Mouse (Mus musculus) Patski (cell line): ENCODE data around the gene Zc3h10. TPM values are rescaled to one million over a fixed set of nuclear protein-coding genes. Genes with fewer than 3 reads are reported as not detected.

Source experiments
- ATAC-seq: fragments of 100-300 bp; one replicate; pipeline ENCODE4 v1.8.0; 2021
- CTCF ChIA-PET: fragments of 350-600 bp; sonication (Branson Sonifier 250); formaldehyde crosslinking; loops from one replicate; lab custom pipeline; 2022; ENCODE audit warnings: inconsistent platforms; lab: Charles Lee
- POLR2A ChIA-PET: fragments of 350-600 bp; sonication (Branson Sonifier 250); formaldehyde crosslinking; loops from one replicate; lab custom pipeline; 2022; ENCODE audit warnings: antibody characterized with exemption, inconsistent platforms; lab: Charles Lee
- DNase-seq: peaks from one replicate; pipeline ENCODE4 v3.0.0-alpha.2; 2011; ENCODE audit warnings: low read depth, low spot score
- H3K27me3 ChIP-seq: fragments of 371-371 bp; one replicate; pipeline ENCODE4 v1.5.1; 2021
- CTCF ChIP-seq: fragments of 100-300 bp; IDR thresholded peaks from one replicate; pipeline ENCODE4 v1.5.1; 2021
- in situ Hi-C: fragments of 300-500 bp; cut with MboI; formaldehyde crosslinking; loops from 3 replicates; pipeline ENCODE4 v1.11.1; 2018; ENCODE audit warnings: low pct_unique_long_range_greater_than_20kb, mixed read lengths
- polyA plus RNA-seq: library from polyadenylated mRNA; unstranded; gene quantifications from one replicate; pipeline ENCODE4 v1.2.3, GENCODE M21; 2021

The Zc3h10 gene
- polyA plus RNA-seq, 1 experiment from 2014 or later, result 16.8 TPM

DNA sequence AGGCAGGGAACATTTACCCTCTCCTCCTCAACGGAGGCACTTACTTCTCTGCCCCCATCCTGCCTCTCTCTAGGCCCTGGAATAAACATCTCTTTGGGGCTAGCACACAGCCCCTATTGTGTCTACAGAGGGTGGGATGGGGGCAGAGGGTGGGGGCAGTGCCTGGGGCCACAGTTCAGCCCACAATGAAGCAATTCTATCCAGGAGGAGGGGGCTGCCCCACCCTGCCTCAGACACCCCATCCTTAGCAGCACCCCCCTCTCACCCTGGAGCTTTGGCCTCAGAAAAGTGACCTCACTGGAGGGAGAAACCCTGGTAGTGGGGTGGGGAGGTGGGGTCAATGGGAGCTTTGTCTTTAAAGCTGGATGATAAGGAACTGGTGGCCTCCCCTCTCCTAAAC, 39.0 kb upstream of the Zc3h10 start:
- in situ Hi-C loops, result no loop called here
- ChIA-PET CTCF (interaction anchor here (1.2 kb wide), 1 partner anchor 51 kb away, joined by 3 read pairs; no protein-coding TSS in a partner anchor), POLR2A (no interaction called here)
- ATAC-seq, result no peak
- peaks cover 5% of the 10 kb centered on the region for H3K27me3 ChIP-seq
- DNase-seq, result no peak
- TF ChIP-seq CTCF, result no peak

DNA sequence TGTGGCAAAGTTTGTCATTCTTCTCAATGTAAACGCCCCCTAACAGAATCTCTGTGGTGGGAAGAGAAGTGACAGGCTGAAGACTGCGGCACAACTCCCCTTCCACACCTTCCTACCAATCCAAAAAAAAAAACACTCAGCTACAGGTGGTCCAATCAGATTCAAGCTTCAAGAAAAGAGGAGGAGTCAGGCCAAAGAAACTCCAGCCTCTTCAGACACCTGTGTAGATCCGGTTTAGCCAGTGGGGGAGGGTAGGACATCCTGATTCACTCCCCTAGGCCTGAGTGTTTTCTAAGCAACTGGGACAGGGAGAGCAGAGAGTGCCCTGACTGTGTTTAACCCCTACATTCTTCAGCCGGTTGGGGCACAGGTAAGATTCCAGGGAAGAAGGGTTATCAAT, 36.8 kb upstream of the Zc3h10 start:
- ChIA-PET POLR2A (no interaction called here), CTCF (interaction anchor here (0.9 kb wide), 1 partner anchor 10 kb away, joined by 3 read pairs; no protein-coding TSS in a partner anchor)
- ATAC-seq (no peak), DNase-seq (no peak)
- in situ Hi-C loops, result no loop called here
- TF ChIP-seq CTCF, result no peak
- peaks cover 5% of the 10 kb centered on the region for H3K27me3 ChIP-seq

DNA sequence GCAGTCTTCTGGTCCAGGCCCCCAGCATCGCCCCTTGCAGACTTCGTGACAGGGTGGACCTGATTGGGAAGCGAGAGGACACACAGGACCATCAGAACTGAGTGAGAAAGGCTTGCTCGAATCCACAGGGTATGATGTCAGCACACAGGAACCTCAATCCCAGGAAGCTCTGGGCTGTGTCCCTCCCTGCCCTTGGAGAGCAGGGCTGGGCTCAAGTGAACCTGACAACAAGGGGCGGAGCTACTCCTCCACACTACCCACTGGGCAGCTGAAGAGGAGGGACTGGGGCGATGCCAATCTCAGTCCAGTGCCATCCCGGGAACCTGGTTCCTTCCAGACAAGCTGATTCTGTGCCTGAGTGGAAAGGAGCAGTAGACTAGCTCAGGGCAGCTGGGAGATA, 36.1 kb upstream of the Zc3h10 start:
- ChIA-PET POLR2A (no interaction called here), CTCF (interaction anchor here (0.9 to 1.2 kb wide), 2 partner anchors 10 to 11 kb away, joined by 3 to 5 read pairs; no protein-coding TSS in a partner anchor)
- in situ Hi-C loops, result no loop called here
- TF ChIP-seq CTCF, result no peak
- peak; percentile 6 for DNase-seq
- ATAC-seq, result peak; percentile 78
- peaks cover 3% of the 10 kb centered on the region for H3K27me3 ChIP-seq

DNA sequence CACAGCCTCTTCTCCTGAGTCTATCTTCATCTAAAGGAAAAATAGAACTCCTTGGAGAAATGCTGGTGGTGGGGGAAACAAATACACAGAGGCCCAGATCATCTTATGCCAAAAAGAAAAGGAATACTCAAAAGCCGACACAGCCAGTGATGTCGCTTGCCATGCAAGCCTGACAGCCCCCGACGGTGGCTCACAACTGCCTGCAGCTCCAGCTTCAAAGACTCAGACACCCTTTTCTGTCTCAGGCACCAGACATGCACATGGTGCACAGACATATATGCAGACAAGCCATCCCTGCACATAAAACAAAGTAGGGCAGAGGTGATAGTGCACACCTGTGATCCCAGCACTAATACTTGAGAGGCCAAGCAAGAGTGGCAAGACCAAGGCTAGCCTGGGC, 32.2 kb upstream of the Zc3h10 start:
- no peak for ATAC-seq
- POLR2A ChIA-PET, result no interaction called here
- in situ Hi-C loops, result no loop called here

DNA sequence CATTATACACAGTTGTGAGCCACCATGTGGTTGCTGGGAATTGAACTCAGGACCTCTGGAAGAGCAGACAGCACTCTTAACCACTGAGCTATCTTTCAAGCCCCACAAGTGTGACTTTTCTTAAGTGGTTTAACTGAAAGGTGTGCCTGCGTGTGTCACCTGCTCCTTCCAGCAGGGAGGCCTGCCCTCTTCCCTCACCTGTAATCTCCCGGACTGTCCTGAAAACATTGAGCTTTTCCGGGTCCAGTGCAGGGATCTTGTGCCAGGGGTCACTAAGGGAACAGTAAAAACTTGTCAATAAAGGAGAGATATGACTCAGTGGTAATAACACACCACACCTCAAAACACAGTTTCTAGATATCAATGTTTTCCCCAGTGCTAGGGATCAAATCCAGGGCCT, 31.7 kb upstream of the Zc3h10 start:
- POLR2A ChIA-PET, result no interaction called here
- no peak for ATAC-seq
- CTCF ChIA-PET, result interaction anchor here (2.9 kb wide), 1 partner anchor 11 kb away, joined by 11 read pairs; no protein-coding TSS in a partner anchor
- in situ Hi-C loops, result no loop called here
- no peak for TF ChIP-seq CTCF
- no peak for DNase-seq
- no peaks in the 10 kb centered on the region for H3K27me3 ChIP-seq

More for the DNA sequence above, 32.2 kb upstream of the Zc3h10 start:
- no peak for DNase-seq
- CTCF ChIA-PET, result interaction anchor here (2.9 kb wide), 1 partner anchor 11 kb away, joined by 11 read pairs; no protein-coding TSS in a partner anchor
- no peaks in the 10 kb centered on the region for H3K27me3 ChIP-seq
- no peak for TF ChIP-seq CTCF

DNA sequence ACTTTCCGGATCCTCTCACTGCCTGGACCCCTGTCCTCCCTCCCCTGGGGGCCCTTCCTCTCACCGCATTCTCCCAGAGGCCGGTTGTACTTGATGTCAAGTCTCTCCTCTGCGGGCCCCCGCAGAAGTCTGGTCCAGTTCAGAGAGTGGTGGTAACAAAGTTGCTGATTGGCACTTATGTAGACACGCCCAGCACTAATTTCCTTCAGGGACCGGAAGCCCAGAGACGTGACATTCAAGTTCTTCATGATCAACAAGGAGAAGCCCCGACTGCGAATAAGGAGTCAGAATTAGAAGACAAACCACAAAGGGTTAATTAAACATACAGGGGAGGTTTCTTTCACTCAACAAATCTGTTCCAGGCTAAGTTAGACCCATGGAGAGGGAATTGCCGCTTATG, 30.8 kb upstream of the Zc3h10 start:
- in situ Hi-C loops, result no loop called here
- CTCF ChIA-PET, result no interaction called here
- no peak for TF ChIP-seq CTCF
- H3K27me3 ChIP-seq, result no peaks in the 10 kb centered on the region
- POLR2A ChIA-PET, result no interaction called here
- DNase-seq (no peak), ATAC-seq (no peak)

GRCm38 (mm10) chr10:128575063-128575462, 27.5 kb upstream of the Zc3h10 start:
- DNase-seq (no peak), ATAC-seq (no peak)
- no peaks in the 10 kb centered on the region for H3K27me3 ChIP-seq
- ChIA-PET CTCF (no interaction called here), POLR2A (interaction anchor here (1.0 kb wide), 1 partner anchor 99 kb away, joined by 3 read pairs; the partner anchor contains the start of gene Suox)
- in situ Hi-C loops, result no loop called here
- no peak for TF ChIP-seq CTCF

DNA sequence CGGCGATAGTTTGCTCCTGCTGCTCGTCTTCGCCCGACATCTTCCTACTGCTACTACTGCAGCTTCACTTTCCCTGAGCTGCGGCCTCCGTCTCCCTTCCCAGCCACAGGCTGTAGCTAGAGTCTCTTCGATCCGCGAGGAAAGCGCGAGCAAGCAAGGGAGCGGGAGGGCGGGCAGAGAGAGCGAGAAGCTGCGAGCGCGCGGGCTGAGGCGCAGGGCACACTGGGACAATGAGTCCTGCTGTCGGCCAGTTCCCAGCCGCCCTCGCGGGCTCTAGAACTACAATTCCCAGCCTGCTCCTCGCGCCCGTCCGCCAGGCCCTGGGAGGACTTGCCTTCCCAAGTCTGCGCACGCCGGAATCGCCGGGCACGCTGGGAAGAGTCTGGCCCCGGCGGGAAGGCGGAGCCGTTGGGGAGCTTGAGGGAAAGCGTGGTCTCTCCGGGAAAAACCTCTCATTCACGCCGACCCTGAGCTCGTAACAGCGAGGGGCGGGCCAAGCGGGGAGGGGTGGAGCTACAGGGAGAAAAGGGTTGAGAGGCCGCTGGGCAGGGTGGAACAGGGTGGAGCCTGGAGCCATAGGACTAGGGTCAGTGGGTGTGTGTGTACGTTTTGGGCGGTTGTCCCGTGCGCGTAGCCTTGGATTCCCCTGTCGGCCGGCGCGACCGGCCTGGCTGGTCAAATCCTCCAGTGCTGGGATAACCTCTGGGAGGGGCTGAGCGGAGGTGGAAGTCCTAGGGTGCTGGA, 18.4 kb upstream of the Zc3h10 start, which contains the start of gene Pa2g4:
Gene Pa2g4, minus strand, starts transcription at position 200 of the 744 bp plus-strand sequence.
- CTCF ChIA-PET, result interaction anchor here (0.9 to 2.4 kb wide), 3 partner anchors 15 to 47 kb away, joined by 3 to 11 read pairs (median 3); no protein-coding TSS in a partner anchor
- ATAC-seq, result peak; percentile 96
- POLR2A ChIA-PET, result interaction anchor here (0.8 to 1.4 kb wide), 2 partner anchors 18 to 47 kb away, joined by 3 read pairs; no protein-coding TSS in a partner anchor
- no peak for TF ChIP-seq CTCF
- in situ Hi-C loops, result no loop called here
- DNase-seq, result peak; percentile 90
- no peaks in the 10 kb centered on the region for H3K27me3 ChIP-seq

- in situ Hi-C loops, result no loop called here
- DNase-seq, result no peak
- ATAC-seq, result peak; percentile 40
- no peak for TF ChIP-seq CTCF
- ChIA-PET POLR2A (interaction anchor here (0.8 to 1.4 kb wide), 2 partner anchors 17 to 47 kb away, joined by 3 read pairs; no protein-coding TSS in a partner anchor), CTCF (interaction anchor here (0.9 to 2.4 kb wide), 3 partner anchors 14 to 48 kb away, joined by 3 to 11 read pairs (median 3); no protein-coding TSS in a partner anchor)
- no peaks in the 10 kb centered on the region for H3K27me3 ChIP-seq
Measured at GRCm38 (mm10) chr10:128565206-128565787, 17.7 kb upstream of the Zc3h10 start.

GRCm38 (mm10) chr10:128563544-128563943, 16.0 kb upstream of the Zc3h10 start:
- ATAC-seq, result no peak
- no peak for TF ChIP-seq CTCF
- ChIA-PET POLR2A (interaction anchor here (0.5 kb wide), 1 partner anchor 14 kb away, joined by 5 read pairs; the partner anchor contains the start of gene Rpl41), CTCF (no interaction called here)
- no peak for DNase-seq
- no peaks in the 10 kb centered on the region for H3K27me3 ChIP-seq
- in situ Hi-C loops, result no loop called here

- ChIA-PET POLR2A (no interaction called here), CTCF (no interaction called here)
- ATAC-seq, result no peak
- in situ Hi-C loops, result no loop called here
- no peak for DNase-seq
- H3K27me3 ChIP-seq, result no peaks in the 10 kb centered on the region
- TF ChIP-seq CTCF, result no peak
Measured at GRCm38 (mm10) chr10:128556963-128557362, 9.4 kb upstream of the Zc3h10 start.
